Mouse (Mus musculus) ovary, postnatal 10 days (tissue): ENCODE data around the gene Sdcbp2.

Experiments
- DNase-seq: peaks from one replicate; pipeline ENCODE4 v3.0.0; 2022; ENCODE audit warnings: low spot score

Sdcbp2 gene

DNA sequence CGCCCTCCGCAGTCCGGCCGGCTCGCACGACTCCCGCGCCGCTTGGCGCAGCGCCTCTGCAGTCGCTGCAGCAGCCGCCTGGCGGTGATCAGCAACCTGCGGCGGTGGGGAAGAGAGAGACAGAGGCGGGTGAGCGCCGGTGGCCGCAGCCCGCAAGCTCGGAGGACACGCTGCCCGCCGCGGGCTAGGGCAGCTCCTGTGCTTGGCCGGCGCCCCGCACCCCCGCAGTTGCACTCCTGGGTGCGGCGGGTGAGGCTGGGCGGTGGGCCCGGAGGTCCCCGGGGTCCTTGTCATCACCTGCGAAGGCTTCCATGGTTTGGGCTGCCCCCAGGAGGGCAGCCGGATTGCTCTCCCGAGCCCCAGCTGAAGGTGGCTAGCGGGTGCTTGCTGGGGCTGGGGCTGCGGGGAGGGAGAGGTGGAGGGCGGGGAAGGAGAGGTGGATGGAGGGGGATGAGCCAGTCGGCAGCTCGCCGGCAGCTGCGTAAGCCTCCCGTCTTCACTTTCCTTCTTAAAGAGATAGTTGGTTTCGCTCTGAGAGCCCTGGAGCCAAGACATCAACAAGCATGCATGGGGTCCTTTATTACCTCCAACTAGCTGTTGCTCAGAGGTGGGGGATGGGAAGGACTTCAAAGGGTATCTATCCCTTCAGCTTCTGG is 59.9 kb downstream of the Sdcbp2 start, which contains the start of gene Snph:
TSS of gene Snph (minus strand) at position 435 of the 656 bp plus-strand sequence.
- DNase-seq: peak; percentile 20

- DNase-seq: no peak
Observed at GRCm38 (mm10) chr2:151632982-151633381, 60.6 kb downstream of the Sdcbp2 start.

DNA sequence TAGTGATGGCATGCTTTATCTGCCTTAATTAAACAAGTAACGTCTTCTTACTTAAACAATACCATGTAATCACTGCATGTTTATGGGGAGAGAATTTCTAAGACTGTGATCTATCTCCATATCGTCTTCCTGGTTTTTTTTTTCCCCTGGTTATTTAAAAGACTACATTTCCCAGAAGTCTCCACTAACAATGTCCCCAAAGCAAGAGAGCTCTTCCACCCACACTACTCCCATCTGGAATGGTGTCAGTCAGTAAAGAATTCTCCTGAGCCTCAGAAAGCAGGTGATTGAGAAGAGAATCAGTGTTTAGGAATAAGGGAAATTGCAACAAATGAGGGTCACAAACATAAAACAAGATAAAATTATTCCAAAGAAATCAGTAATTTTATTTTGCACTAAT is 62.5 kb downstream of the Sdcbp2 start:
- DNase-seq: no peak

GRCm38 (mm10) chr2:151635362-151636014 is 63.1 kb downstream of the Sdcbp2 start:
- no peak for DNase-seq

DNA sequence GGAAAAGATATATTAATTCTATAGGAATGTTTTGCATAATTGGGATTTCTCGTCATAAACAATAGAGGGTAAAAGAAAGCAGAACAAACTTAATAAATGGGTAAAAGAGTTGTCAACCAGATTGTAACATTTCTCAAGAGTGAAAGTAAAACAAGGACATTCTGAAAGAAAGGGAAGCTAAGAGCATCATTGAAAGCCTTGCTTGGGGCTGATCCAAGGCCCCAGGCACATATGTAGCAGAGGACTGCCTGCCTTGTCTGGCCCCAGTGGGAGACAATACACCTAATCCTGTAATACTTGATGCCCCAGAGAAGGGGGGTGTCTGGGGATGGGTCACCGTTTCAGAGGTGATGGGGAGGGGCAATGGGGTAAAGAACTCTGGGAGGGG is 63.6 kb downstream of the Sdcbp2 start:
- DNase-seq: no peak
